Mouse (Mus musculus) common myeloid progenitor, adult 5-6 weeks (primary cell): ENCODE results near the gene Slamf9. TPM values are rescaled to one million over a fixed set of nuclear protein-coding genes. Genes with fewer than 3 reads are reported as not detected.

Experiments used
- ATAC-seq: replicated peaks from 2 replicates; pipeline ENCODE4 v1.8.0; 2016; ENCODE audit warnings: low read depth, mild to moderate bottlenecking, moderate TSS enrichment, inconsistent platforms; ENCODE audit not compliant: poor library complexity, severe bottlenecking
- total RNA-seq: library from RNA; stranded (forward); fragments of 200-1000, 187-1606 nt; gene quantifications from 2 replicates; pipeline ENCODE4 v1.2.3, GENCODE M21; 2017

Gene Slamf9
- total RNA-seq, 1 experiment from 2014 or later, result not detected

GRCm38 (mm10) chr1:172487859-172488258, 12.7 kb downstream of the Slamf9 start:
- no peak for ATAC-seq

- ATAC-seq, result no peak
These were observed 13.7 kb downstream of the Slamf9 start for GRCm38 (mm10) chr1:172488831-172489230.

GRCm38 (mm10) chr1:172489585-172490250, 14.6 kb downstream of the Slamf9 start:
- no peak for ATAC-seq

GRCm38 (mm10) chr1:172490261-172490661, 15.1 kb downstream of the Slamf9 start:
- peak; percentile 88 for ATAC-seq

- ATAC-seq, result no peak
These were observed 16.9 kb downstream of the Slamf9 start for GRCm38 (mm10) chr1:172492047-172492446.

GRCm38 (mm10) chr1:172493516-172493915, 18.4 kb downstream of the Slamf9 start:
- no peak for ATAC-seq

GRCm38 (mm10) chr1:172496030-172496429, 20.9 kb downstream of the Slamf9 start:
- ATAC-seq, result no peak

- no peak for ATAC-seq
These were observed 22.3 kb downstream of the Slamf9 start for GRCm38 (mm10) chr1:172497428-172497827.

GRCm38 (mm10) chr1:172499765-172500441, 24.7 kb downstream of the Slamf9 start, which contains the start of gene Tagln2:
Tagln2 (plus strand) TSS chr1:172500047.
- ATAC-seq, result peak; percentile 42

- ATAC-seq, result peak; percentile 14
These were observed 25.6 kb downstream of the Slamf9 start for GRCm38 (mm10) chr1:172500451-172501370.

GRCm38 (mm10) chr1:172501371-172502144, 26.4 kb downstream of the Slamf9 start:
- peak; percentile 52 for ATAC-seq

- ATAC-seq, result no peak
These were observed 27.3 kb downstream of the Slamf9 start for GRCm38 (mm10) chr1:172502145-172503110.

GRCm38 (mm10) chr1:172503111-172503997, 28.2 kb downstream of the Slamf9 start:
- ATAC-seq, result no peak

- ATAC-seq, result no peak
These were observed 29.6 kb downstream of the Slamf9 start for GRCm38 (mm10) chr1:172504756-172505155.

- peak; percentile 18 for ATAC-seq
These were observed 31.8 kb downstream of the Slamf9 start for GRCm38 (mm10) chr1:172507001-172507400.

- ATAC-seq, result no peak
These were observed 32.5 kb downstream of the Slamf9 start for GRCm38 (mm10) chr1:172507701-172508100.

GRCm38 (mm10) chr1:172508172-172508571, 33.0 kb downstream of the Slamf9 start:
- peak; percentile 42 for ATAC-seq

- ATAC-seq, result no peak
These were observed 34.1 kb downstream of the Slamf9 start for GRCm38 (mm10) chr1:172509235-172509634.
